Mouse (Mus musculus) gastrocnemius, postnatal 14 days (tissue): ENCODE measurements around the gene Nfkbid. TPM values are rescaled to one million over a fixed set of nuclear protein-coding genes. Genes with fewer than 3 reads are reported as not detected.

Experiments used
- DNase-seq: peaks from one replicate; pipeline ENCODE4 v3.0.0; 2021; ENCODE audit warnings: mixed read lengths
- intact Hi-C: fragments of 180-260 bp; cut with DNase I; formaldehyde crosslinking; loops from one replicate; pipeline ENCODE4 v1.15.1; 2025; ENCODE audit warnings: low total_unique reads
- total RNA-seq, 2 experiments: library from RNA; stranded (reverse); gene quantifications; 2 replicates each; pipeline ENCODE4 v1.2.3; 2021

The Nfkbid gene
- total RNA-seq, 2 experiments from 2014 or later = 0.21 to 0.33 TPM

DNA sequence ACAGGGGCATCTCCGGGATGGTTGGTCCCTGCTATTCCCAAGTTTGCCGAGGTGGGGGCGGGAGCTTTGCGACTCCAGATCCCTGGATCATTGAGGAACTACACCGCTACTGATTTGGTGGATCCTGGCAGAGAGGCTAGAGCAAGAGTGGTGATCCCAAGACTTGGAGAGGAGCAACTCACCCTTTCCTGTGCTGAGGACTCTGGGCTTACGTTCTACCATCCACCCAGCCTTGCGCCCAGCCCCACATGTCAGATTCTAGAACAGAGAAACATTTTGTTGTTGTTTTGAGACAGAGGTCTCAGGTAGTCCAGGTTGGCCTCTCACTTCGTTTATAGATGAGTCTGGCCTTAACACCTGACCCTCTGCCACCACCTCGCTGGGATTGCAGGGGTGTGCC lies 1.0 kb downstream of the Nfkbid start:
- intact Hi-C loops = no loop called here
- DNase-seq = no peak

DNA sequence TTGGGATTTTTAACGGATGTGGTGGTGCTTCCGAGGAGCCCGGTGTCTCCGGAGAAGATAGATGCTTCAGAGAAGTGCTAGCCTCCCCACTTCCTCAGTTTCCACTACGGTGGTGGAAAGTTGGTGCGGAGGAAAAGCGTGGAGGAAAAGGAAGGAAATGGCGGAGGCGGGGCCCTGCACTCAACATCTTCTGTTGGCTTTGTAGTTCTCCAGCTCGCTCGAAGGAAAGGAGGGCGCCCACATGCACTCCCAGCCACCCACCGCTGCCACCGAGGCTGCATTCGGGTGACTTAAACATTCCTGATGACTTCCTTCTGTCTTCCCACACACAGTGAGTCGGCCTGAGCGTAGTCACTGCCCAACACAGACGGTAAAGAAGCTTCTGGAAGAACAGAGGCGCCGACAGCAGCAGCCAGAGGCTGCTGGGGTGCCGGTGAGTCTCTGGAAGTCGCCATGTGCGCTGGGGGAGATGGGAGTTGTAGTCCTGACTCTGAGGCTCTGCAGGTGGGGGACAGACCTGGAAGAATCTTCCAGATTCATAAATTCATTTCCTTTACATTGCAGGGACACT lies 1.6 kb downstream of the Nfkbid start:
- no peak for DNase-seq
- intact Hi-C loops = no loop called here

DNA sequence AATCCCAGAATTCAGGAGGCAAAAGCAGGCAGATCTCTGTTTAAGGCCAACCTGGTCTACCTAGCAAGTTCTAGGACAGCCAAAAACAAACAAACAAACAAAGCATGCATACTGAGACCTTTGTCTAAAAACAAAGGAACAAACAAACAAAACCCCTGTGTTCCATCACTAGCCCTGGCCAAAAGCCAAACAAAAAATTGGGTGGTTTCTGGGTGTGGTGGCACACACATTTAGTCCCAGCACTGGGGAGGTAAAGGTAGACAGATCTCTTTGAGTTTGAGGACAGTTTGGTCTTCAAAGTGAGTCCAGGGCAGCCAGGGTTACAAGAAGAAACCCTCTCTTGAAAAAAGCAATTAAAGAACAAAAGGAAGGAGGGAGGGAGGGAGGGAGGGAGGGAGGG lies 7.8 kb downstream of the Nfkbid start:
- intact Hi-C loops = no loop called here

DNA sequence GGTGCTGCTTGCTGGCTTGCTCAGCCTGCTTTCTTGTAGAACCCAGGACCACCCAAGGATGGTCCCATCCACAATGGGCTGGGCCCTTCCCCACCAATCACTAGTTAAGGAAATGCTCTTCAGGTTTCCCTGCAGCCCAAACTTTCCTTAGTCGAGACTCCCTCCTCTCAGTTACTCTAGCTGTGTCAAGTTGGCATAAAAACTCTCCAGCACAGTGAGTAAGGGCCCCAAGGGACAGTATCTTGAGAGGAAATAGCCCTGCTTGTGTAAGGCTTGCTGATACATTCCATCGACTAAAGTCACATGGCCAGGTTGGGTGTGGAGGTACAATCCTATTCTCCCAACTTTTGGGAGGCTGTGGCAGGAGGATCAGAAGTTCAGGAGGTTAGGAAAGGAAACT lies 8.7 kb downstream of the Nfkbid start:
- DNase-seq = no peak

More for the DNA sequence above, 7.8 kb downstream of the Nfkbid start:
- no peak for DNase-seq

DNA sequence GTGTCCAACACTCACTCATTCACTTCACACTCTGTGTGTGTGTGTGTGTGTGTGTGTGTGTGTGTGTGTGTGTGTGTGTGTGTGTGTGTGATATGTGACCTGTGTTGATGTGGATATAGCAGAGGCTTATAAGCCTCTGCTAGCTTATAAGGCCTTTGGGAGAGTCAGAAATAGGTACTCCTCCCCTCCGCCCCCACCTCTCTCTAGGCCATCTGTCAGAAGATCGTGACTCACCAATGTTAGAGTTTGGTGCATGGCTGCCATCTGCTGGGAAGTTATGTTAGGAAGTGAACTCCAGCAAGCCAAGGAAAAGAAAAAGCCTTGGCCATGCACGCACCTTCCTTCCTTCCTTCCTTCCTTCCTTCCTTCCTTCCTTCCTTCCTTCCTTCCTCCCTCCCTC lies 10.3 kb downstream of the Nfkbid start:
- intact Hi-C loops = loop anchor here (5.0 kb wide), 1 partner anchor 59 kb away; no protein-coding TSS in a partner anchor

More for the DNA sequence above, 8.7 kb downstream of the Nfkbid start:
- intact Hi-C loops = loop anchor here (5.0 kb wide), 1 partner anchor 58 kb away; no protein-coding TSS in a partner anchor

DNA sequence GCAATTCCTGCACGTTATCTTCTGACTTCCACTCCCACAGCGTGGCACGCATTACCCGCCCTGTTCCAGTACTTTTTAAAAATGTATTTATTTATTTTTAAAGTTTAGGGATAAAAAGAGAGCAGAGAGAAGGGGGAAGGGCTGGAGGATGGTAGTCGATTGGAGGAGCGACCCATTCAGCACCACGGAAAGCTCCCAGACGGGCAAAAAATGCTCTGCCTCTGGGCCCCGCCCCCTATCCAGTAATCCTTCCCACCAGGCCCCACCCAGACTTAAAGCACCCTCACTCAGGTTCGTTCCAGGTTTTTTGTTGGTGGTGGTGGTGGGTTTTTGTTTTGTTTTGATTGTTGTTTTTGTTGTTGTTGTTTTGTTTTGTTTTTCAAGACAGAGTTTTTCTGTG lies 12.7 kb downstream of the Nfkbid start:
- intact Hi-C loops = loop anchor here (5.0 kb wide), 1 partner anchor 62 kb away; no protein-coding TSS in a partner anchor
- DNase-seq = peak; percentile 53

More for the DNA sequence above, 10.3 kb downstream of the Nfkbid start:
- DNase-seq = peak; percentile 63

DNA sequence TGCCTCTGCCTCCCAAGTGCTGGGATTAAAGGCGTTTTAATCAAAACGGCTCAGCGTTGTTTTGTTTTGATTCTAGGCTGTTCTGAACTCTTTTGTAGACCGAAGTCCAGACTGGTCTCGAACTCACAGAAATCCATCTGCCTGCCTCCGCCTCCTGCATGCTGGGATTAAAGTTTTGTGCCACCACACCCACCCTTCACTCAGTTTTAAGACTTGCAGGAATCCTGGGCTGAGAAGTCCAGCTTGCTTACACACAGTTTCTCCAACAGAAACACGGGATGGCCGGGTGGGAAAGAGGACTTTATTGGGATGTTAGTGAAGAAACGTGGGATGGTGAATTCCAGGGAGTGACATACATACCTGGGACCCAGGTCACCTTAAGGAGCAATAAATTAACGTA lies 13.2 kb downstream of the Nfkbid start:
- DNase-seq = no peak
- intact Hi-C loops = loop anchor here (5.0 kb wide), 1 partner anchor 62 kb away; no protein-coding TSS in a partner anchor

DNA sequence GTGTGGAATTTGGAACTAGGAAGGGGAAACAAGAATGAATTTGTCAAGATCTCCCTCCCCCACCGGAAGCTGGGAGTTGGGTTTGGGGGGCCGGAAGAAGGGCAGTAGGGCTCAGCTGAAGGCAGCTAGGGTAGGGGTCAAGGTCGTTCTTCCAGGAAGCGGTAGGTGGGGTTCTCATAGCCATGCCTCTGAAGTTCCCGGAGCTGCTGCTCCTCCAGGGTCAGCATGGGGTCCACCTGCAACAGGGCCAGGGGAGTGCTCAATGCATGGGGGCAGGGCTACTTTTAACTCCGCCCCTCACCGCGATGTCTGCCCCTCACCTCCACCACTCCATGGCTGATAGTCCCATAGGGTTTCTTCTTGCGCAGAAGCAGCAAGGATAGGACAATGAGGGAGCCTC lies 13.6 kb downstream of the Nfkbid start:
- intact Hi-C loops = no loop called here
- no peak for DNase-seq

DNA sequence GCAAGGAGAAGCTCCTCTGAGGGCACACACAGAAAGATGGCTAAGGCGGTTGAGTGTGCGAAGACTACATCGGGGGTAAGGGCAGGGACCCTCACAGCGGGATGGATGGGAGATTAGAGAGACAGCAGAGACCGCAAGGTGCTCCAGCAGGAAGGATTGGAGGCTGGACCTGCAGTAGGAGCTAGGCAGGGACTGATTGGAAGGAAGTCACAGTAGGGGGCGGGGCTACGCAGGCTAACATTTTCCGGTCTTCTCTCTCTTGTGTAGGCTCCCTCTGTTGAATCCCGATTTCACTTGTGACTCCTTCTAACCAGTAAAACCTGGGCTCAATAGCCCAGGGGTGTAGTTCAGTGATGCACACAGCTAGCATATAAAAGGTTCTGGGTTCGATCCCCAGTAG lies 15.3 kb downstream of the Nfkbid start:
- intact Hi-C loops = no loop called here
- DNase-seq = no peak

DNA sequence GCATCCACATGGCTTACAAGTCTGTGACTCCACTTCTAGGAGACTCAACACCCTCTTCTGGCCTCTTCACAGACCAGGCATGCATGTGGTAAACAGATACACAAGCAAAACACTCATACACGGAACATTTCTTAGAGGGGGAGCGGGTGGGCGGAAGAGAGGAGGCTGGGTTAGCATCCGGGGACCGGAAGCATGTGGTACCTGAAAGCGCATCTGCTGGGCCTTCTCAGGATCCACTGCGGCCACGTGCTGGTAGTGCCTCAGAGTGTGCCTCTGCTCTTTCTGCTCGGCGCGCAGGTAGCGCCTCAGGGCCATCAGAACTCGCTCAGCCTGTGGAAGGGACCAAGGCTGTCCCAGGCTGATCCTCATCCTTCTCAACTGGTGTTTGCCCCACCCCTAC lies 18.2 kb downstream of the Nfkbid start:
- intact Hi-C loops = no loop called here
- no peak for DNase-seq

DNA sequence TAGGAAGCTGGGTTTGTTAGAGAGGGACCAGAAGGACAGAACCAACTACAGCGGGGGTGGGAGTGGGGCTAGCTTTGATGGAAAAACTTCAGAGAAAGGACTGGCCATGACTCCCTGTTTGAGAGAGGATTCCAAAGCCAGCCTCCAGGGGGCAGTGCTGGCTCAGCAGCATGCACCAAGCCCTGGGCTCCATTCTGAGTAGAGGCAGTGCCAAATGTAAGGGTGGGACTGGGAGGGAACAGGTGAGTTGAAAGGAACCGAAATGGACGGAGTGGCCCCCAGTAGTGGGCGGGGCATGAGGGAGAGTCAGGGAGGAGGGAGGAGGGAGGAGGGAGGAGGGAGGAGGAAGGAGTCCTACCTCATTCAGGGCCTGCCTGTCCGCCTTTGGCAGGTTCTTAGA lies 19.2 kb downstream of the Nfkbid start:
- DNase-seq = no peak
- intact Hi-C loops = no loop called here

DNA sequence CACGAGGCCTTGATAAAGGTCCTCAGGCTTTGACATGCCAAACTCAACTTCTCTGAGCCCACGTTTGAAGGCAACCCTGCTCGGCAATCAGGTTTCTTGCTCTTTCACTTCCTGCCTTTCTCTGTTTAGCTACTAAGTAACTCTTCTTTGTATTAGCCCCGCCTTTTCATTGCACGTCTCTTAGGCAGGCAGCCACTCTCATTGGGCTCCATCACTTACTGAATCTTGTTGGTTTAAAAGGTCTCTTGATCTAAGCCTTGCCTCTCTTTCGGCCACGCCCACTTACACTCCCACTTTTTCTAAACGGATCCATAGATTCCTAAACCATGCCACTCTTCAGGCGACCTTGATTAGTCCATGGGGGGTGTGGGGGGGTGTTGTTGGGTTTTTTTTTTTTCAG lies 22.2 kb downstream of the Nfkbid start:
- DNase-seq = no peak
- intact Hi-C loops = no loop called here

DNA sequence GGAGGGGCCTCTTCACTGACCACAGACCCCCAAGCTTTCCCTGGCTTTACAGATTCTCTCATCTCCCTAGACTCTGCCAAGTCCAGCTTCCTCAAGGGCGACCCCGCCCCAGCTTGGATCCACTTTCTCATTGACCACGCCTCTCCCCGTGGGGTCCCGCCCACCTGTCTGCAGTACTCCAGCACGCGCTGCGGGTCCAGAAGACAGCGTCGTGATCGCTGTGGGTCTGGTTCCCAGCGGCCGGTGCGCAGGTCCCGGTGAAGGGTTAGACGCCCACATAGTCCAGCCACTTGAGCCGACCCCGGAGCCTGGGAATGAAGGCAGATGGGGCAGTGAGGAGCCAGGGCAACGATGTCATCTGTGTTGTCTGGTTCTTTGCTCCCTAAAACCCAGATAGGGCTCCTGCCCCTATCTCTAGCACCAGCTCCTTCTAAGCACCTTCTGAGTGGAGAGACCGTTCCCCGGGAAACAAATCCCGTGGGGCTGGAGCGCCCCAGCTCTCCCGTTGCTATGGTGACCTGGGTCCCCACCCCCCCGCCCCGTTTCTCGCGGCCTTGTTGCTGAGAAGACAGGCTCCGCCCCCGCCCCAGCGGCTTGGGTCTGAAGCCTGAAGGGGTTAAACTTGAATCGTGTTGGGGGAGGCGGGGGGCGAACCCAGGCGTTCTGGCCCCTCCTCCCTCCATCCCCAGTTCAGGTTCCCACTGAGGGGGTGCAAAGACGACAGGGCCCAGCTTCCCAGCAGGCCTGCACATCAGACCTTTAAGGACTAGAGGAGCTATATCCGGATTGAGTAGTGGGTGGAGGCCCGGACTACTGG lies 22.8 kb downstream of the Nfkbid start:
- intact Hi-C loops = no loop called here
- no peak for DNase-seq

DNA sequence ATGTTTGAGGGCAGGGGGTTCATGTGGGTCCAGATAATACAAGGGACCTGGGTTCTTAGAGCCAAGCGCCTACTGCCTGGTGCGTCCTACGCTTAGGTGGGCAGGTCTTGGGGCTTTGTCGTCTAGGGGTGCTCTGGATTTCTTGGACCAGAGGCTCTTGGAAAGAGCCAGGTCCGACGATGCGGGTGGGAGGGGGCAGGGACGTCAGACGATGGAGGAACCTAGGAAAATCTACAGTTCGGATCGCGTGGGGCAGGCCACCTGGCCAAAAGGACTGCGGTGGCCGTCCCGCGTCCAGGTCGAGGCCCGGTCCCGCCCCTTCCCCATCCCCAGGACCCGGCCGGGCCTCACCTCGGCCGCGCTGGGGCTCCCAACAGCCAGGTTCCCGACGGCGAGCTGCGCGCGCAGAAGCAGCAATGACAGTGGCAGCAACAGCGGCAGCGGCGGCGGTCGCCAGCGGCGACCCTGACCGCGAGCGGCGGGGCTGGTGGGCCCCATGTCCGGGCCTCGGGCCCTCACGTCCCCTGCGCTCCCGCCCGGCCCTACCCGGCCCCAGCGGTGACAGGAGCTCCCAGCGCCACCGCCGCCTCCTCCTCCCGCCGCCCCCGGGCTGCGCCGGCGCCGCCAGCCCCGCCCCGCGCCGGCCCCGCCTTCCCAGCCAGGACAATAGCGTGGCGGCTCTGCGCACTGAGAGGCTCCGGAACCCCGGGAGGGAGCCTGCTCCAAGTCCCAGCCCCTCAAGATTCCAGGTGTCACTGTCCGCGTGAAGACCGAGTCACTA lies 23.6 kb downstream of the Nfkbid start, which contains the start of gene Aplp1:
Gene Aplp1 (minus strand): TSS at position 565 of the 781 bp plus-strand sequence.
- intact Hi-C loops = no loop called here
- DNase-seq = peak; percentile 36

DNA sequence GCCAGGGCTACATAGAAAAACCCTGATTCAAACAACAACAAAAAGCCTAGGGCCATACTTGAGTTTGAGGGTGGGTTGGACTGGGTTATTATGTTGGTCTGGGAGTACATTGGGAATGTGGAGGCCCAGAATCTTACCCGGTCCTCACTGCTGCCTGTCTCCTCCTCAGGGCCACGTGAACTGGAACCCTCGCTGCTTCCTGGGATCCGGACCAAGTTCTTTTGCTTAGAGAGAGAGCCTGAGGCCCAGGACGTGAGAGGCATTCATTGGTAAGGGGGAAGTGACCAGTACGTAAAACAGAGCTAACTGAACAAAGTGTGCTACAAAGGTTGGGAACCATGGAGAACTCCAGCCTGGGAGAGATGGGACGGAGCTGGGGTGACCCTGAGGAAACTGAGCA lies 28.7 kb downstream of the Nfkbid start:
- intact Hi-C loops = no loop called here

DNA sequence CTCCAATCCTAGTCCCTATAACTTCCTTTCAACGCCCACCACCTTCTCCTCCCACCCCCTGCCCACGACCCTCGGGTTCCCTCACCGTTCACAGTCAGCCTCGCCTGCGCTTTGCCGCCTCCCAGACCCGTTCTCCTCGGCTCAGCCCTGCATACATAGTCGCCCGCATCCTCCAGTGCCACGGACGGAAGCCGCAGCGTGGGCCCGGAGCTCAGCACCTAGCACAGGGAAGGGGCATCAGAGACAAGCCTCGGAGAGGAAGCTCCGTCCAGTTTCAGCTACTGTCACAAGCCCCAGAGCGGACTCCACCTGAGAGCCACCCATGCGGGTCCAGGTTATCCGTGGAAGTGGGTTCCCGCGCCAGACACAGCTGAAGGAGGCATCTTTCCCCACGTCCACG lies 31.8 kb downstream of the Nfkbid start:
- intact Hi-C loops = no loop called here
- DNase-seq = no peak

More for the DNA sequence above, 28.7 kb downstream of the Nfkbid start:
- no peak for DNase-seq

DNA sequence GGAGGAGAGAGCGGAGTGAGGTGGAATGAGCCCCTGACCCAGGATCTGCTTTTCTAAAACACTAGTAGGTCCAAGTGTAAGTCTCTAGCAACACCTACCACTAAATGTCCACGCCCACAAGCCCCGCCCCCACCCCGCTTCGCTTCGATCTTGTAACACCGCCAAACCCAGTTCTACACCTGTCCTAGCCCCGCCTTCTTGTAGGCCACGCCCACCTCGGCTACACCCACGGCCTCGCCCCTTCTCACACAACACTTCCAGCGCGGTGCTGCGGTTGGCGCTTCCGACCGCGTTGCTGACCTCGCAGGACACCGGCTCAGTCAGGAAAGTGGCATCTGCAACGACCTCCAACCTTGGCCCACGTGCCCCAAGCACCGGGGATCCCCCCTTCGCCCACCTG lies 32.2 kb downstream of the Nfkbid start:
- DNase-seq = no peak
- intact Hi-C loops = no loop called here

DNA sequence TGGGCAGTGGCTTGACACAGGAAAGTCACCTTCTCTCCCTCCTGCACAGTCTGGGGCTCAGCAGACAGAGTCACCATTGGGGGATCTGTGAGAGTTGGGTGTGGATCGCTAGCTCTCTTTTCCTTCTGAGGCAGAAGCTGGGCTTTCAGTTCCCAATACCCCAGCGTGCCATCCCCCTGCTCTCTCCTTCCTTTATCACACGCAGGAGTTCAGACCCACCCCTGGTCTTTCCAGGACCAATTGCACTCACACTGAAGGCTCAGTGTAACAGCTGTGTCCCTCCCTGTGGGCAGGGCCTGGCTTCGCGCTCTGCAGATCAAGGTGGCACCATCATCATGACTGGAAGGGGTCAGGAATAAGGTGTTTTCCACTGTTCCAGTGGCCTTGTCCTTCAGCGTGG lies 32.7 kb downstream of the Nfkbid start:
- DNase-seq = no peak
- intact Hi-C loops = no loop called here

DNA sequence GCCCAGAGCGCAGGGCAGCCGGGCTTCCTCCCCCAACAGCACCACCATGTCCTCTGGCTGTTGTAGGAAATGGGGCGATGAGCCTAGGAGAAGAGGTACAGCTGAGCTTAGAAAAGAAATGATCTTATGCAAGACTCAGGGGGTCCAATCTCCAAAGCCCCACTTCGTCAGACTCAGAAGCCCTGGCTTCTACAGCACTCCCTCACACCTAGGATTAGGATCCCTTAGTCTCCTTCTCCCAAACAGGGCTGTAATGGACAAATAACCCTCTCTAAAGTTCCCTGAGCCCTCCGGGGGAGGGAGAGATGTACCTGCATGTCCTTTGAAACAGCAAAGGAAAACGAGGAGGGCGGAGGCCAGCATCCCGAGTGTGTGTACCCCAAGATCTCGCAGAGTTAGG lies 35.0 kb downstream of the Nfkbid start:
- no peak for DNase-seq
- intact Hi-C loops = no loop called here

DNA sequence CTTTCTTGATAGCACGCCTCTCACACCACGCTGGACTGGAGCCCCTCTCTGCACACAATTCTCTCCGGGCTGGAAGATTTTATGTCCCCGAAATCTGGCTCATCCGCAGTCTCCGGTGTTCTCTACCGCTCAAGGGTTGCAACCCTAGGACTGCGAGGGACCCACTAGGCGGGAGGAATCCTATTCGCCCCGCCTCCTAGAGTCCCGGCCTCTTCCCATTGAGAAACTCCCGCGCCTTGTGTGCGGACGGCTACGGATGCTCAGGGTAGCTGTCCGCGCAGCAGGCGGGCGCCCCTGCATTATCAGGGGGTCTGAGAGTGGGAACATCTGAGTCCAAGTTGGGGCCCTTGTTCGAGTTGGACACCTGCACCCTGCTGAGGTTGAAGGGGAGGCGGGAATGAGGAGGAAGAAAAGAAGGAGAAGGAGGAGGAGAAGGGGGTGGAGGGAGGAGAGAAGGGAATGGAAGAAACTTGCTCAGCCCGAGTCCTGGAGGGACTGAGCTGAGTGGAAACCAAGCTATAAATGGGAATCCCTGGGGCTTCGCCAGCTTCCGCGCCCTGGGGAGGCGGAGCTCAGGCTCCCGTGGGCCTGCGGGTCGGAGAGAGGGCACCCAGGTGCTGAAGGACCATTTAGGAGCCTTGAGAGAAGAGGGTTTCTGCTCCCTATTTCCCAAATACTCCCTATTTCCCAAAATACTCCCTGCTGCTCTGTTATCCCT lies 35.5 kb downstream of the Nfkbid start:
- intact Hi-C loops = no loop called here
- no peak for DNase-seq
